Mouse (Mus musculus) neural tube, embryonic 13.5 days (tissue): ENCODE data around the gene Myo9b. TPM values are rescaled to one million over a fixed set of nuclear protein-coding genes. Genes with fewer than 3 reads are reported as not detected.

Source experiments
- ATAC-seq: fragments of 200-750 bp; cut with Nextera tagmentation; 2 replicates; pipeline ENCODE4 v1.8.0; 2017; ENCODE audit warnings: low read depth, mild to moderate bottlenecking, moderate TSS enrichment, moderate library complexity
- H3K27ac ChIP-seq: fragments of 300-500 bp; sonication (generic); replicated peaks from 2 replicates; pipeline ENCODE4 v1.5.1; 2015; ENCODE audit warnings: moderate library complexity, mild to moderate bottlenecking, inconsistent platforms
- H3K27me3 ChIP-seq: fragments of 300-500 bp; sonication (generic); 2 replicates; pipeline ENCODE4 v1.6.1; 2015; ENCODE audit warnings: mild to moderate bottlenecking, inconsistent platforms
- H3K36me3 ChIP-seq: fragments of 300-500 bp; sonication (generic); 2 replicates; pipeline ENCODE4 v1.6.1; 2015; ENCODE audit warnings: mild to moderate bottlenecking, inconsistent platforms
- H3K4me1 ChIP-seq: fragments of 300-500 bp; sonication (generic); replicated peaks from 2 replicates; pipeline ENCODE4 v1.6.1; 2015; ENCODE audit warnings: inconsistent platforms
- H3K4me2 ChIP-seq: fragments of 300-500 bp; sonication (generic); 2 replicates; pipeline ENCODE4 v1.6.1; 2015; ENCODE audit warnings: inconsistent platforms, mild to moderate bottlenecking, moderate library complexity
- H3K4me3 ChIP-seq: fragments of 300-500 bp; sonication (generic); 2 replicates; pipeline ENCODE4 v1.5.1; 2015; ENCODE audit warnings: mild to moderate bottlenecking, inconsistent platforms
- H3K9ac ChIP-seq: fragments of 300-500 bp; sonication (generic); 2 replicates; pipeline ENCODE4 v1.6.1; 2015; ENCODE audit warnings: moderate library complexity, mild to moderate bottlenecking, inconsistent platforms
- H3K9me3 ChIP-seq: fragments of 300-500 bp; sonication (generic); 2 replicates; pipeline ENCODE4 v1.6.1; 2016; ENCODE audit warnings: inconsistent platforms
- WGBS: fragments of 180-500 bp; shearing (Covaris S2); methylation state at CpG from one replicate; pipeline ENCODE4 v1.1.7; 2015; 5-methylcytosine and 5-hydroxymethylcytosine counted together
- polyA plus RNA-seq: library from polyadenylated mRNA; unstranded; fragments of >200 nt; fragmentation: Nextera tagmentation; extraction: Ambion mirVana; gene quantifications from 2 replicates; pipeline ENCODE4 v1.2.1, GENCODE M21; 2015

Myo9b gene
- polyA plus RNA-seq, 1 experiment from 2014 or later = 17.9 TPM

GRCm38 (mm10) chr8:71381421-71381970, 109.0 kb downstream of the Myo9b start, which contains the start of gene Nr2f6:
Nr2f6 (minus strand) TSS chr8:71381960.
- Histone ChIP-seq H3K27me3 (no peaks in the 10 kb centered on the region), H3K36me3 (peaks cover 5% of the 10 kb centered on the region; the same call in 1 of the 2 replicates), H3K9me3 (no peaks in the 10 kb centered on the region), H3K4me1 (peaks cover 55% of the 10 kb centered on the region), H3K4me3 (peak within 1 kb of the TSS; percentile 80), H3K27ac (peak within 1 kb of the TSS; percentile 92), H3K9ac (peak within 1 kb of the TSS; percentile 83), H3K4me2 (peak within 1 kb of the TSS; percentile 99)
- ATAC-seq = peak; percentile 58
- under 1% methylated on average over 67 of the region's 89 CpGs for WGBS

GRCm38 (mm10) chr8:71381971-71382961, 109.8 kb downstream of the Myo9b start:
- Histone ChIP-seq H3K9me3 (no peaks in the 10 kb centered on the region), H3K9ac (peak overlapping the region; percentile 83), H3K36me3 (peaks cover 5% of the 10 kb centered on the region; the same call in 1 of the 2 replicates), H3K27me3 (no peaks in the 10 kb centered on the region), H3K4me1 (peaks cover 48% of the 10 kb centered on the region), H3K27ac (peak overlapping the region; percentile 92), H3K4me3 (peak overlapping the region; percentile 80), H3K4me2 (peak overlapping the region; percentile 99)
- peak; percentile 83 for ATAC-seq
- WGBS = 2% methylated on average over 46 of the region's 80 CpGs

- ATAC-seq = no peak
- peaks cover 45% of the 10 kb centered on the region for H3K4me1 ChIP-seq
- no peak overlapping the region for H3K9ac ChIP-seq
- no peak overlapping the region for H3K4me3 ChIP-seq
- WGBS = 10% methylated on average over 12 of the region's 12 CpGs
- no peaks in the 10 kb centered on the region for H3K27me3 ChIP-seq
- H3K36me3 ChIP-seq = no peaks in the 10 kb centered on the region
- H3K9me3 ChIP-seq = no peaks in the 10 kb centered on the region
- peak overlapping the region; percentile 92; the same call in 1 of the 2 replicates for H3K27ac ChIP-seq
- H3K4me2 ChIP-seq = no peak overlapping the region
These were observed 110.9 kb downstream of the Myo9b start for GRCm38 (mm10) chr8:71383396-71383795.

DNA sequence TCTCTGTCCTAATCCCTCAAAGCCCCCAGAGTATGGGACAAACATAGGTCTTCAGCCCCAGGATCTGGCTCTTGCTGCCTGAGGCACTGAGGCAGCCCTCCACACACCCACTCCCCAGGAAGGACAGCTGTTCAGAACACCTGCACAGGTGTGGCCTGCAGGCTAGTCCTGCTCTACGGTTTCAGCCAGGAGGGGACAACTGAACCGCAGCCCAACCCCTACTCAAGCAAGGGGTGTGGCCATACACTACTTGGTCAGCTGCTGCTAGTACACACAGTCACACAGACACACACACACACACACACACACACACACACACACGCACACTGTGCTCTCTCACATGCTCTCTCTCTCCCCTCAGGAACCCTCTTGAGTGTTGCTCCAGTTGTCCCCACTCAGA, 111.3 kb downstream of the Myo9b start:
- ATAC-seq = no peak
- H3K4me2 ChIP-seq = no peak overlapping the region
- 57% methylated on average over 3 of the region's 3 CpGs for WGBS
- H3K27ac ChIP-seq = no peak overlapping the region
- H3K9me3 ChIP-seq = no peaks in the 10 kb centered on the region
- H3K4me3 ChIP-seq = no peak overlapping the region
- H3K9ac ChIP-seq = no peak overlapping the region
- H3K27me3 ChIP-seq = no peaks in the 10 kb centered on the region
- H3K4me1 ChIP-seq = peaks cover 40% of the 10 kb centered on the region
- no peaks in the 10 kb centered on the region for H3K36me3 ChIP-seq

- Histone ChIP-seq H3K27me3 (no peaks in the 10 kb centered on the region), H3K4me1 (peaks cover 25% of the 10 kb centered on the region), H3K9ac (no peak overlapping the region), H3K4me3 (no peak overlapping the region), H3K36me3 (no peaks in the 10 kb centered on the region), H3K4me2 (no peak overlapping the region), H3K27ac (no peak overlapping the region), H3K9me3 (no peaks in the 10 kb centered on the region)
- 68% methylated on average over 12 of the region's 12 CpGs for WGBS
- no peak for ATAC-seq
These were observed 112.8 kb downstream of the Myo9b start for GRCm38 (mm10) chr8:71385212-71385835.

- ATAC-seq = no peak
- H3K9me3 ChIP-seq = no peaks in the 10 kb centered on the region
- no peaks in the 10 kb centered on the region for H3K27me3 ChIP-seq
- WGBS = 77% methylated on average over 1 of the region's 1 CpGs
- peaks cover 2% of the 10 kb centered on the region for H3K4me1 ChIP-seq
- H3K27ac ChIP-seq = no peak overlapping the region
- no peak overlapping the region for H3K4me3 ChIP-seq
- no peaks in the 10 kb centered on the region for H3K36me3 ChIP-seq
- no peak overlapping the region for H3K9ac ChIP-seq
- H3K4me2 ChIP-seq = no peak overlapping the region
These were observed 115.8 kb downstream of the Myo9b start for GRCm38 (mm10) chr8:71388267-71388666.

- Histone ChIP-seq H3K4me2 (no peak overlapping the region), H3K27ac (no peak overlapping the region), H3K4me1 (no peaks in the 10 kb centered on the region; the same call in 1 of the 2 replicates), H3K4me3 (no peak overlapping the region), H3K9me3 (no peaks in the 10 kb centered on the region), H3K27me3 (no peaks in the 10 kb centered on the region), H3K36me3 (no peaks in the 10 kb centered on the region), H3K9ac (no peak overlapping the region)
- WGBS = 95% methylated on average over 2 of the region's 2 CpGs
- ATAC-seq = no peak
These were observed 119.2 kb downstream of the Myo9b start for GRCm38 (mm10) chr8:71391696-71392095.

- no peak overlapping the region for H3K27ac ChIP-seq
- no peaks in the 10 kb centered on the region for H3K36me3 ChIP-seq
- no peak overlapping the region for H3K9ac ChIP-seq
- no peaks in the 10 kb centered on the region for H3K27me3 ChIP-seq
- no peak overlapping the region for H3K4me3 ChIP-seq
- no peaks in the 10 kb centered on the region for H3K9me3 ChIP-seq
- H3K4me1 ChIP-seq = peaks cover 4% of the 10 kb centered on the region
- no peak overlapping the region for H3K4me2 ChIP-seq
- no peak for ATAC-seq
- WGBS = 79% methylated on average over 5 of the region's 5 CpGs
These were observed 119.9 kb downstream of the Myo9b start for GRCm38 (mm10) chr8:71392391-71392790.

GRCm38 (mm10) chr8:71392871-71393270, 120.4 kb downstream of the Myo9b start:
- Histone ChIP-seq H3K4me2 (peak overlapping the region; percentile 13; the same call in 1 of the 2 replicates), H3K27me3 (no peaks in the 10 kb centered on the region), H3K4me3 (no peak overlapping the region), H3K4me1 (peaks cover 8% of the 10 kb centered on the region), H3K9me3 (no peaks in the 10 kb centered on the region), H3K36me3 (no peaks in the 10 kb centered on the region), H3K27ac (no peak overlapping the region), H3K9ac (no peak overlapping the region)
- WGBS = 20% methylated on average over 3 of the region's 3 CpGs
- no peak for ATAC-seq

- Histone ChIP-seq H3K9ac (0 out of 2 replicates have a peak overlapping the region, but pooled peaks have one; percentile 22), H3K27ac (no peak overlapping the region), H3K4me1 (peaks cover 8% of the 10 kb centered on the region), H3K9me3 (no peaks in the 10 kb centered on the region), H3K36me3 (peaks cover 13% of the 10 kb centered on the region), H3K4me2 (peak overlapping the region; percentile 21), H3K27me3 (no peaks in the 10 kb centered on the region), H3K4me3 (no peak overlapping the region)
- 83% methylated on average over 7 of the region's 7 CpGs for WGBS
- ATAC-seq = no peak
These were observed 122.0 kb downstream of the Myo9b start for GRCm38 (mm10) chr8:71394481-71394880.

- peaks cover 18% of the 10 kb centered on the region for H3K36me3 ChIP-seq
- H3K4me2 ChIP-seq = peak overlapping the region; percentile 21; the same call in 1 of the 2 replicates
- peak overlapping the region; percentile 28 for H3K27ac ChIP-seq
- peaks cover 8% of the 10 kb centered on the region for H3K4me1 ChIP-seq
- no peaks in the 10 kb centered on the region for H3K27me3 ChIP-seq
- WGBS = 87% methylated on average over 10 of the region's 10 CpGs
- ATAC-seq = no peak
- H3K9me3 ChIP-seq = no peaks in the 10 kb centered on the region
- no peak overlapping the region for H3K4me3 ChIP-seq
- no peak overlapping the region for H3K9ac ChIP-seq
These were observed 122.6 kb downstream of the Myo9b start for GRCm38 (mm10) chr8:71395071-71395470.

DNA sequence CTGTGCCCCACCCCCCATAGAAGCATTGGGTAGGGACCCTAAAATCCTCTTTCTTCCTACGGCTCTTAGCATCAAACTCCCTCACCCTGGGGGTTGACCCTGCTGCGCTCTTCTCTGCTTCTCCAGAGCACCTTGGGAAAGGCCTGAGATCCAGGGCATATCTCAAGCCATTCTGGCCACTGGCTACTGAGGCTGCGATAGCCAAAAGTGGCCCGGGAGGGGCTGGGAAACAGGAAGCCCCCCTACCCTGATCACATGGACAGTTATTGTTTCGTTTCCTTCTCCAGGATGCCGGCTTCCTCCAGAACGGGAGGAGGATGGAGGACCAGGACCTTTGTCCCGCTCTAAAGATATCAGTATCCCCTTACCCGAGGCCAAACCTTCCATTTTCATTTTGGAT, 123.1 kb downstream of the Myo9b start, which contains the start of gene Ushbp1:
Gene Ushbp1 (minus strand): TSS at position 174 of the 400 bp plus-strand sequence.
- H3K9me3 ChIP-seq = no peaks in the 10 kb centered on the region
- peak within 1 kb of the TSS; percentile 74 for H3K4me2 ChIP-seq
- H3K36me3 ChIP-seq = peaks cover 21% of the 10 kb centered on the region
- WGBS = 83% methylated on average over 9 of the region's 9 CpGs
- peak within 1 kb of the TSS; percentile 82 for H3K9ac ChIP-seq
- no peak for ATAC-seq
- H3K27ac ChIP-seq = peak within 1 kb of the TSS; percentile 64
- H3K27me3 ChIP-seq = no peaks in the 10 kb centered on the region
- H3K4me3 ChIP-seq = peak within 1 kb of the TSS; percentile 83
- H3K4me1 ChIP-seq = peaks cover 8% of the 10 kb centered on the region
